16 mouse cellular contexts compared by ENCODE assay signal in genomic region chr1:75014210-75014845, GRCm38 (mm10).
DNase-seq lines count a peak whose midpoint lies in the region; ATAC-seq and TF ChIP-seq lines count a peak whose summit lies in the region.
"Had no signal": no experiment of that assay in that cellular context is flagged by ENCODE, and none has a peak within 500 bp of the region (broad histone marks: within the 10 kb centered on the region; RNA-seq: fewer than 3 reads in every experiment).

No protein-coding gene starts in this region.

- H3K4me1 ChIP-seq in embryonic facial prominence, embryonic 13.5 days = peaks cover 37% of the 10 kb centered on the region
- H3K4me1 ChIP-seq in embryonic facial prominence, embryonic 10.5 days = peaks cover 30% of the 10 kb centered on the region
- H3K4me1 ChIP-seq in lung, embryonic 16.5 days (replicated peaks; ENCODE audit: control insufficient read depth, insufficient read depth, low read length) = peaks cover 2% of the 10 kb centered on the region
- H3K4me1 ChIP-seq in stomach, postnatal 0 days (replicated peaks; ENCODE audit: control insufficient read depth, insufficient read depth) = peaks cover 4% of the 10 kb centered on the region; the same call in 1 of the 2 replicates

- no peaks in the 10 kb centered on the region for H3K36me3 ChIP-seq in embryonic facial prominence, embryonic 13.5 days
- H3K36me3 ChIP-seq in embryonic facial prominence, embryonic 10.5 days (replicated peaks) = no peaks in the 10 kb centered on the region
- H3K36me3 ChIP-seq in lung, embryonic 16.5 days (ENCODE audit: control insufficient read depth, insufficient read depth, low read length) = no peaks in the 10 kb centered on the region
- H3K36me3 ChIP-seq in stomach, postnatal 0 days (ENCODE audit: control insufficient read depth, insufficient read depth, low read length) = no peaks in the 10 kb centered on the region

- no peak for ATAC-seq in embryonic facial prominence, embryonic 13.5 days (ENCODE audit: insufficient number of reproducible peaks, insufficient read depth, low FRiP score, low TSS enrichment, low read depth)
- ATAC-seq in lung, embryonic 16.5 days (ENCODE audit: low read depth) = peak; percentile 64; the same call in 1 of the 2 replicates
- peak; percentile 71 for ATAC-seq in stomach, postnatal 0 days (ENCODE audit: low FRiP score, low TSS enrichment)
- ATAC-seq: Patski had no signal

- no peak for TF ChIP-seq CTCF in stomach, postnatal 0 days (IDR thresholded peaks at IDR 0.05; ENCODE audit: low read depth)

- H3K9ac ChIP-seq in embryonic facial prominence, embryonic 13.5 days = no peak overlapping the region
- H3K9ac ChIP-seq in lung, embryonic 16.5 days (ENCODE audit: low read length) = no peak overlapping the region
- H3K9ac ChIP-seq in stomach, postnatal 0 days (ENCODE audit: low read length) = no peak overlapping the region
- H3K9ac ChIP-seq: hindbrain, embryonic 14.5 days had no signal

- peak overlapping the region; percentile 11; the same call in 1 of the 2 replicates for H3K27ac ChIP-seq in embryonic facial prominence, embryonic 13.5 days
- H3K27ac ChIP-seq in embryonic facial prominence, embryonic 10.5 days (replicated peaks) = no peak overlapping the region
- no peak overlapping the region for H3K27ac ChIP-seq in lung, embryonic 16.5 days (ENCODE audit: low read length)
- peak overlapping the region; percentile 49 for H3K27ac ChIP-seq in stomach, postnatal 0 days (replicated peaks)
- H3K27ac ChIP-seq: hindbrain, embryonic 14.5 days; layer of hippocampus, adult 2 months had no signal

- no peaks in the 10 kb centered on the region for H3K9me3 ChIP-seq in embryonic facial prominence, embryonic 13.5 days
- no peaks in the 10 kb centered on the region for H3K9me3 ChIP-seq in embryonic facial prominence, embryonic 10.5 days
- H3K9me3 ChIP-seq in lung, embryonic 16.5 days (ENCODE audit: control insufficient read depth, low read length) = no peaks in the 10 kb centered on the region
- H3K9me3 ChIP-seq in stomach, postnatal 0 days (ENCODE audit: control insufficient read depth, low read length) = no peaks in the 10 kb centered on the region

- no peaks in the 10 kb centered on the region; the same call in 1 of the 2 replicates for H3K27me3 ChIP-seq in embryonic facial prominence, embryonic 13.5 days
- H3K27me3 ChIP-seq in embryonic facial prominence, embryonic 10.5 days (replicated peaks; ENCODE audit: low read depth, poor library complexity, severe bottlenecking) = peaks cover 20% of the 10 kb centered on the region
- H3K27me3 ChIP-seq in lung, embryonic 16.5 days (ENCODE audit: control insufficient read depth, insufficient read depth, low read depth, low read length) = no peaks in the 10 kb centered on the region
- H3K27me3 ChIP-seq in stomach, postnatal 0 days (ENCODE audit: control insufficient read depth, insufficient read depth, low read length) = no peaks in the 10 kb centered on the region

- no peak overlapping the region for H3K4me2 ChIP-seq in embryonic facial prominence, embryonic 13.5 days
- no peak overlapping the region for H3K4me2 ChIP-seq in lung, embryonic 16.5 days (ENCODE audit: low read depth, low read length)
- no peak overlapping the region for H3K4me2 ChIP-seq in stomach, postnatal 0 days (replicated peaks; ENCODE audit: low read depth)
- H3K4me2 ChIP-seq: hindbrain, embryonic 14.5 days had no signal

- 21% methylated on average over 5 of the region's 5 CpGs for WGBS in embryonic facial prominence, embryonic 13.5 days
- 37% methylated on average over 5 of the region's 5 CpGs for WGBS in embryonic facial prominence, embryonic 10.5 days
- whole genome bisulfite sequencing in lung, embryonic 16.5 days = 18% methylated on average over 5 of the region's 5 CpGs
- WGBS in stomach, postnatal 0 days = 19% methylated on average over 5 of the region's 5 CpGs

- DNase-seq in embryonic facial prominence, embryonic 10.5 days (ENCODE audit: low spot score) = no peak
- DNase-seq in lung, postnatal 25 days (ENCODE audit: low spot score) = no peak
- DNase-seq in kidney, postnatal 25 days = peak; percentile 68 to 74
- DNase-seq in stomach, postnatal 0 days (ENCODE audit: low spot score) = peak; percentile 70
- no peak for DNase-seq in spleen, adult 18-20 months
- DNase-seq in layer of hippocampus, adult 9-10 months (ENCODE audit: low spot score) = no peak
- DNase-seq: cerebellum, adult 11-12 months; gastrocnemius, postnatal 36 days; lung, postnatal 4 days; midbrain, embryonic 14.5 days; right cerebral cortex, postnatal 4 days had no signal

- no peak overlapping the region for H3K4me3 ChIP-seq in embryonic facial prominence, embryonic 13.5 days
- H3K4me3 ChIP-seq in embryonic facial prominence, embryonic 10.5 days = no peak overlapping the region
- no peak overlapping the region for H3K4me3 ChIP-seq in lung, embryonic 16.5 days (ENCODE audit: low read length)
- no peak overlapping the region for H3K4me3 ChIP-seq in stomach, postnatal 0 days (ENCODE audit: low read depth, low read length)
- H3K4me3 ChIP-seq: layer of hippocampus, adult 2 months had no signal

- no peak for TF ChIP-seq EP300 in stomach, postnatal 0 days (optimal IDR thresholded peaks at IDR 0.05)

Comparison
In these comparisons a context has a peak if more than half of its experiments do, and no peak if none do; other contexts are left out.
1. H3K27ac ChIP-seq: peak in embryonic facial prominence, embryonic 13.5 days (single experiment) and stomach, postnatal 0 days (single experiment); none in embryonic facial prominence, embryonic 10.5 days (single experiment) and lung, embryonic 16.5 days (single experiment).
2. DNase-seq: peak in kidney, postnatal 25 days (2 of 2) and stomach, postnatal 0 days (single experiment); none in embryonic facial prominence, embryonic 10.5 days (single experiment), lung, postnatal 25 days (single experiment), spleen, adult 18-20 months (0 of 2) and layer of hippocampus, adult 9-10 months (single experiment).